Mouse (Mus musculus) forebrain, embryonic 10.5 days (tissue): ENCODE data around the gene 1700009N14Rik. TPM values are rescaled to one million over a fixed set of nuclear protein-coding genes. Genes with fewer than 3 reads are reported as not detected.

Source experiments
- DNase-seq: peaks from one replicate; pipeline ENCODE4 v3.0.0-alpha.2; 2017; ENCODE audit warnings: low spot score; ENCODE audit errors: extremely low spot score
- H3K27ac ChIP-seq: fragments of 300-500 bp; sonication (generic); 2 replicates; pipeline ENCODE4 v1.5.1; 2016; ENCODE audit warnings: mild to moderate bottlenecking
- H3K27me3 ChIP-seq: fragments of 300-500 bp; sonication (generic); 2 replicates; pipeline ENCODE4 v1.6.1; 2016; ENCODE audit warnings: mild to moderate bottlenecking; ENCODE audit not compliant: poor library complexity, severe bottlenecking
- H3K36me3 ChIP-seq: fragments of 300-500 bp; sonication (generic); replicated peaks from 2 replicates; pipeline ENCODE4 v1.6.1; 2016; ENCODE audit warnings: mild to moderate bottlenecking, moderate library complexity
- H3K4me1 ChIP-seq: fragments of 300-500 bp; sonication (generic); 2 replicates; pipeline ENCODE4 v1.6.1; 2016
- H3K4me3 ChIP-seq: fragments of 300-500 bp; sonication (generic); 2 replicates; pipeline ENCODE4 v1.5.1; 2016; ENCODE audit warnings: mild to moderate bottlenecking, moderate library complexity
- H3K9me3 ChIP-seq: fragments of 300-500 bp; sonication (generic); 2 replicates; pipeline ENCODE4 v1.6.1; 2016; ENCODE audit warnings: mild to moderate bottlenecking, moderate library complexity
- WGBS: fragments of 180-500 bp; shearing (Covaris S2); methylation state at CpG from one replicate; pipeline ENCODE4 v1.1.7; 2016; 5-methylcytosine and 5-hydroxymethylcytosine counted together
- polyA plus RNA-seq: library from polyadenylated mRNA; unstranded; fragments of >200 nt; fragmentation: Nextera tagmentation; extraction: Ambion mirVana; gene quantifications from 2 replicates; pipeline ENCODE4 v1.2.1, GENCODE M21; 2016

The 1700009N14Rik gene
- not detected in 2 replicates for polyA plus RNA-seq

GRCm38 (mm10) chr4:39450069-39450468 lies at the start of gene 1700009N14Rik:
Gene 1700009N14Rik, plus strand, starts transcription at chr4:39450295.
- H3K9me3 ChIP-seq = no peaks in the 10 kb centered on the region
- H3K36me3 ChIP-seq = no peaks in the 10 kb centered on the region
- H3K4me3 ChIP-seq = no peak within 1 kb of the TSS
- H3K27ac ChIP-seq = no peak within 1 kb of the TSS
- no peak for DNase-seq
- H3K4me1 ChIP-seq = no peaks in the 10 kb centered on the region
- 74% methylated on average over 3 of the region's 3 CpGs for WGBS
- H3K27me3 ChIP-seq = no peaks in the 10 kb centered on the region

GRCm38 (mm10) chr4:39437870-39438367 lies 12.2 kb upstream of the 1700009N14Rik start:
- DNase-seq = no peak
- H3K4me1 ChIP-seq = no peaks in the 10 kb centered on the region
- 95% methylated on average over 2 of the region's 2 CpGs for WGBS
- H3K27me3 ChIP-seq = no peaks in the 10 kb centered on the region
- H3K27ac ChIP-seq = no peak overlapping the region
- no peaks in the 10 kb centered on the region for H3K36me3 ChIP-seq
- H3K9me3 ChIP-seq = no peaks in the 10 kb centered on the region
- H3K4me3 ChIP-seq = no peak overlapping the region

- WGBS = 88% methylated on average over 2 of the region's 2 CpGs
- Histone ChIP-seq H3K4me1 (no peaks in the 10 kb centered on the region), H3K4me3 (no peak overlapping the region), H3K27me3 (no peaks in the 10 kb centered on the region), H3K36me3 (no peaks in the 10 kb centered on the region), H3K27ac (no peak overlapping the region), H3K9me3 (no peaks in the 10 kb centered on the region)
- DNase-seq = no peak
Measured at GRCm38 (mm10) chr4:39474291-39474690, 24.2 kb downstream of the 1700009N14Rik start.

GRCm38 (mm10) chr4:39486393-39486792 lies 36.3 kb downstream of the 1700009N14Rik start:
- H3K9me3 ChIP-seq = 0 out of 2 replicates have a peak, but pooled peaks cover 3% of the 10 kb centered on the region
- no peak overlapping the region for H3K27ac ChIP-seq
- no peaks in the 10 kb centered on the region for H3K4me1 ChIP-seq
- DNase-seq = no peak
- 93% methylated on average over 8 of the region's 8 CpGs for WGBS
- H3K27me3 ChIP-seq = no peaks in the 10 kb centered on the region
- no peak overlapping the region for H3K4me3 ChIP-seq
- H3K36me3 ChIP-seq = no peaks in the 10 kb centered on the region

GRCm38 (mm10) chr4:39493596-39493995 lies 43.5 kb downstream of the 1700009N14Rik start:
- Histone ChIP-seq H3K36me3 (no peaks in the 10 kb centered on the region), H3K27me3 (no peaks in the 10 kb centered on the region), H3K4me3 (no peak overlapping the region), H3K4me1 (peaks cover 6% of the 10 kb centered on the region), H3K9me3 (0 out of 2 replicates have a peak, but pooled peaks cover 3% of the 10 kb centered on the region), H3K27ac (no peak overlapping the region)
- no peak for DNase-seq
- 95% methylated on average over 1 of the region's 1 CpGs for WGBS

GRCm38 (mm10) chr4:39495875-39496274 lies 45.8 kb downstream of the 1700009N14Rik start:
- DNase-seq = no peak
- WGBS = 61% methylated on average over 1 of the region's 1 CpGs
- Histone ChIP-seq H3K27ac (no peak overlapping the region), H3K4me3 (no peak overlapping the region), H3K4me1 (peaks cover 6% of the 10 kb centered on the region), H3K27me3 (no peaks in the 10 kb centered on the region), H3K9me3 (no peaks in the 10 kb centered on the region), H3K36me3 (no peaks in the 10 kb centered on the region)
